Mouse (Mus musculus): ENCODE measurements around the gene Dlk1. TPM values are rescaled to one million over a fixed set of nuclear protein-coding genes. Genes with fewer than 3 reads are reported as not detected.
"Not testable (repeated sequence)": the region's sequence is repeated elsewhere in the genome, so short reads cannot be mapped to it uniquely, and the experiment has no call there.

The Dlk1 gene
- polyA plus RNA-seq, 1 experiment from 2014 or later: not detected

- no CpG with 5 or more reads among the region's 1 CpGs for WGBS (ENCODE audit: missing documents)
- not testable (repeated sequence) for H3K4me3 ChIP-seq (ENCODE audit: inconsistent target); H3K36me3 ChIP-seq (ENCODE audit: inconsistent target); H3K27ac ChIP-seq; H3K79me2 ChIP-seq (ENCODE audit: inconsistent target)
These were observed 33.9 kb downstream of the Dlk1 start for GRCm38 (mm10) chr12:109486525-109486924.

- WGBS (ENCODE audit: missing documents): 89% methylated on average over 3 of the region's 3 CpGs
- H3K36me3 ChIP-seq (ENCODE audit: inconsistent target): no peaks in the 10 kb centered on the region
- no peaks in the 10 kb centered on the region for H3K79me2 ChIP-seq (ENCODE audit: inconsistent target)
- no peak overlapping the region for H3K27ac ChIP-seq
- H3K4me3 ChIP-seq (ENCODE audit: inconsistent target): no peak overlapping the region
These were observed 39.1 kb downstream of the Dlk1 start for GRCm38 (mm10) chr12:109491701-109492100.

GRCm38 (mm10) chr12:109493381-109493780 lies 40.8 kb downstream of the Dlk1 start:
- Histone ChIP-seq H3K36me3 (ENCODE audit: inconsistent target) (no peaks in the 10 kb centered on the region), H3K79me2 (ENCODE audit: inconsistent target) (no peaks in the 10 kb centered on the region), H3K27ac (no peak overlapping the region), H3K4me3 (ENCODE audit: inconsistent target) (no peak overlapping the region)
- WGBS (ENCODE audit: missing documents): 93% methylated on average over 9 of the region's 9 CpGs

- no peaks in the 10 kb centered on the region for H3K36me3 ChIP-seq (ENCODE audit: inconsistent target)
- 64% methylated on average over 20 of the region's 20 CpGs for WGBS (ENCODE audit: missing documents)
- H3K27ac ChIP-seq: no peak overlapping the region
- H3K79me2 ChIP-seq (ENCODE audit: inconsistent target): no peaks in the 10 kb centered on the region
- H3K4me3 ChIP-seq (ENCODE audit: inconsistent target): no peak overlapping the region
These were observed 42.5 kb downstream of the Dlk1 start for GRCm38 (mm10) chr12:109495016-109495644.

GRCm38 (mm10) chr12:109496397-109496796 lies 43.8 kb downstream of the Dlk1 start:
- Histone ChIP-seq H3K36me3 (ENCODE audit: inconsistent target) (no peaks in the 10 kb centered on the region), H3K79me2 (ENCODE audit: inconsistent target) (no peaks in the 10 kb centered on the region), H3K4me3 (ENCODE audit: inconsistent target) (no peak overlapping the region), H3K27ac (no peak overlapping the region)
- WGBS (ENCODE audit: missing documents): 92% methylated on average over 6 of the region's 6 CpGs

- Histone ChIP-seq H3K27ac (no peak overlapping the region), H3K79me2 (ENCODE audit: inconsistent target) (no peaks in the 10 kb centered on the region), H3K4me3 (ENCODE audit: inconsistent target) (no peak overlapping the region), H3K36me3 (ENCODE audit: inconsistent target) (no peaks in the 10 kb centered on the region)
- 93% methylated on average over 4 of the region's 4 CpGs for WGBS (ENCODE audit: missing documents)
These were observed 48.4 kb downstream of the Dlk1 start for GRCm38 (mm10) chr12:109500992-109501391.

GRCm38 (mm10) chr12:109502360-109503040 lies 49.9 kb downstream of the Dlk1 start:
- Histone ChIP-seq H3K79me2 (ENCODE audit: inconsistent target) (no peaks in the 10 kb centered on the region), H3K4me3 (ENCODE audit: inconsistent target) (no peak overlapping the region), H3K36me3 (ENCODE audit: inconsistent target) (no peaks in the 10 kb centered on the region), H3K27ac (no peak overlapping the region)
- 94% methylated on average over 6 of the region's 6 CpGs for WGBS (ENCODE audit: missing documents)

GRCm38 (mm10) chr12:109507693-109508092 lies 55.1 kb downstream of the Dlk1 start:
- Histone ChIP-seq H3K79me2 (ENCODE audit: inconsistent target) (no peaks in the 10 kb centered on the region), H3K27ac (no peak overlapping the region), H3K36me3 (ENCODE audit: inconsistent target) (no peaks in the 10 kb centered on the region), H3K4me3 (ENCODE audit: inconsistent target) (no peak overlapping the region)
- 14% methylated on average over 11 of the region's 11 CpGs for WGBS (ENCODE audit: missing documents)

- Histone ChIP-seq H3K36me3 (ENCODE audit: inconsistent target) (no peaks in the 10 kb centered on the region), H3K27ac (no peak overlapping the region), H3K4me3 (ENCODE audit: inconsistent target) (no peak overlapping the region), H3K79me2 (ENCODE audit: inconsistent target) (no peaks in the 10 kb centered on the region)
- 27% methylated on average over 18 of the region's 20 CpGs for WGBS (ENCODE audit: missing documents)
These were observed 56.2 kb downstream of the Dlk1 start for GRCm38 (mm10) chr12:109508495-109509454.

- Histone ChIP-seq H3K79me2 (ENCODE audit: inconsistent target) (no peaks in the 10 kb centered on the region), H3K27ac (no peak overlapping the region), H3K36me3 (ENCODE audit: inconsistent target) (no peaks in the 10 kb centered on the region), H3K4me3 (ENCODE audit: inconsistent target) (no peak overlapping the region)
- WGBS (ENCODE audit: missing documents): 80% methylated on average over 9 of the region's 9 CpGs
These were observed 57.0 kb downstream of the Dlk1 start for GRCm38 (mm10) chr12:109509531-109510137.

GRCm38 (mm10) chr12:109510247-109510646 lies 57.6 kb downstream of the Dlk1 start:
- 70% methylated on average over 8 of the region's 8 CpGs for WGBS (ENCODE audit: missing documents)
- H3K27ac ChIP-seq: no peak overlapping the region
- H3K36me3 ChIP-seq (ENCODE audit: inconsistent target): no peaks in the 10 kb centered on the region
- no peak overlapping the region for H3K4me3 ChIP-seq (ENCODE audit: inconsistent target)
- no peaks in the 10 kb centered on the region for H3K79me2 ChIP-seq (ENCODE audit: inconsistent target)

- 90% methylated on average over 8 of the region's 8 CpGs for WGBS (ENCODE audit: missing documents)
- no peaks in the 10 kb centered on the region for H3K36me3 ChIP-seq (ENCODE audit: inconsistent target)
- H3K4me3 ChIP-seq (ENCODE audit: inconsistent target): no peak overlapping the region
- no peak overlapping the region for H3K27ac ChIP-seq
- H3K79me2 ChIP-seq (ENCODE audit: inconsistent target): no peaks in the 10 kb centered on the region
These were observed 58.8 kb downstream of the Dlk1 start for GRCm38 (mm10) chr12:109511456-109511855.

- Histone ChIP-seq H3K4me3 (ENCODE audit: inconsistent target) (no peak overlapping the region), H3K27ac (no peak overlapping the region), H3K36me3 (ENCODE audit: inconsistent target) (no peaks in the 10 kb centered on the region), H3K79me2 (ENCODE audit: inconsistent target) (no peaks in the 10 kb centered on the region)
- WGBS (ENCODE audit: missing documents): 18% methylated on average over 13 of the region's 13 CpGs
These were observed 59.7 kb downstream of the Dlk1 start for GRCm38 (mm10) chr12:109512151-109512907.

Measured in macrophage (primary cell).